Mouse (Mus musculus) forebrain, embryonic 12.5 days (tissue): ENCODE measurements around the gene Rsph1. TPM values are rescaled to one million over a fixed set of nuclear protein-coding genes. Genes with fewer than 3 reads are reported as not detected.

ENCODE experiments used
- ATAC-seq: fragments of 200-750 bp; cut with Nextera tagmentation; 2 replicates; pipeline ENCODE4 v1.8.0; 2017; ENCODE audit warnings: moderate TSS enrichment; ENCODE audit not compliant: low FRiP score
- H3K27ac ChIP-seq: fragments of 300-500 bp; sonication (generic); 2 replicates; pipeline ENCODE4 v1.5.1; 2016; ENCODE audit warnings: mild to moderate bottlenecking
- H3K27me3 ChIP-seq: fragments of 300-500 bp; sonication (generic); 2 replicates; pipeline ENCODE4 v1.6.1; 2016; ENCODE audit warnings: mild to moderate bottlenecking
- H3K36me3 ChIP-seq: fragments of 300-500 bp; sonication (generic); replicated peaks from 2 replicates; pipeline ENCODE4 v1.6.1; 2016; ENCODE audit warnings: mild to moderate bottlenecking
- H3K4me1 ChIP-seq: fragments of 300-500 bp; sonication (generic); 2 replicates; pipeline ENCODE4 v1.6.1; 2016
- H3K4me2 ChIP-seq: fragments of 300-500 bp; sonication (generic); 2 replicates; pipeline ENCODE4 v1.6.1; 2016; ENCODE audit warnings: mild to moderate bottlenecking, moderate library complexity
- H3K4me3 ChIP-seq: fragments of 300-500 bp; sonication (generic); replicated peaks from 2 replicates; pipeline ENCODE4 v1.5.1; 2016; ENCODE audit warnings: mild to moderate bottlenecking
- H3K9ac ChIP-seq: fragments of 300-500 bp; sonication (generic); 2 replicates; pipeline ENCODE4 v1.6.1; 2016; ENCODE audit warnings: mild to moderate bottlenecking
- H3K9me3 ChIP-seq: fragments of 300-500 bp; sonication (generic); 2 replicates; pipeline ENCODE4 v1.6.1; 2016
- WGBS: fragments of 180-500 bp; shearing (Covaris S2); methylation state at CpG from one replicate; pipeline ENCODE4 v1.1.7; 2016; 5-methylcytosine and 5-hydroxymethylcytosine counted together
- polyA plus RNA-seq: library from polyadenylated mRNA; unstranded; fragments of >200 nt; fragmentation: Nextera tagmentation; extraction: Ambion mirVana; gene quantifications from 2 replicates; pipeline ENCODE4 v1.2.1, GENCODE M21; 2016

Rsph1 gene
- polyA plus RNA-seq, 1 experiment from 2014 or later = 3.8 TPM

DNA sequence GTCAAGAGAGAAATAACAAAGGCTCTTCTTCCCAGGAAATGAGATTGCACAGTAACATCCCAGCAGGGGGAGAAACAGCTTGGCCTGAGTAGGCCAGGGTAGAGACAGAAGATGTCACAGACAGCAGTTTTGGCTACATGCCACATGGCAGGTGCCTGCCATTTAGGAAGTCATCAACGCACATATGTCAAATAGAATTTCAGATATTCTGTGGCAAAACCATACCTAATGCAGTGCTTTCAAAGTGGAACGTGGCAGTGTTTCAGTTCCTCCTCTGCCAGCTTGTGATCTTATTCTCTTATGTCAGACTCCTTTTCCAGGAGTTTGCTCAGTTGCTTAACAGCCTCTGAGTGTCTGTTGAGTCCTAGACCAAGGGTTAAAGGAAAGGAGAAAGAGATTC, 8.7 kb upstream of the Rsph1 start:
- WGBS = 83% methylated on average over 2 of the region's 2 CpGs
- no peak overlapping the region for H3K27ac ChIP-seq

DNA sequence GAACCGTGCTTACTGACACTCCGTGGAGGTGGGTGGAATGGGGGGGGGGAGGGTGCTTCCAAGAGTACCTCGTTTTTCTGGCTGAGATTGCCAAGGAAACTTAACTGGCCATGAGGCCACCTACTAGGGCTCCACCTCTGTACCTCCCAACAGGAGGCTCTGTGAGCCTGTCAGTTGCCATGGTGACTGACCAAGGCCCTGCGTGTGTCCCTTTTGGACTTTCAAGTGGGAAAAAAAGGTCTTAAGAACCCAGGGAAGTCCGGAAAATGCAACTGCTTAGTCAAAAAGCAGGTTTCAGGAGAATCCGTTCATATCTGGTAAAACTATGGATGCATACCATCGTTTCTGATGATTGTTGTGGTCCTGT, 5.5 kb upstream of the Rsph1 start:
- Histone ChIP-seq H3K36me3 (no peaks in the 10 kb centered on the region), H3K27me3 (no peaks in the 10 kb centered on the region; the same call in 1 of the 2 replicates), H3K27ac (0 out of 2 replicates have a peak overlapping the region, but pooled peaks have one; percentile 25), H3K4me3 (no peak overlapping the region), H3K9ac (no peak overlapping the region), H3K4me2 (peak overlapping the region; percentile 21; the same call in 1 of the 2 replicates), H3K9me3 (no peaks in the 10 kb centered on the region), H3K4me1 (peaks cover 15% of the 10 kb centered on the region)
- 6% methylated on average over 7 of the region's 7 CpGs for WGBS
- ATAC-seq = no peak

More for the DNA sequence above, 8.7 kb upstream of the Rsph1 start:
- Histone ChIP-seq H3K4me3 (no peak overlapping the region), H3K4me1 (peaks cover 16% of the 10 kb centered on the region), H3K36me3 (no peaks in the 10 kb centered on the region), H3K27me3 (no peaks in the 10 kb centered on the region; the same call in 1 of the 2 replicates), H3K4me2 (no peak overlapping the region), H3K9me3 (no peaks in the 10 kb centered on the region), H3K9ac (no peak overlapping the region)
- no peak for ATAC-seq

DNA sequence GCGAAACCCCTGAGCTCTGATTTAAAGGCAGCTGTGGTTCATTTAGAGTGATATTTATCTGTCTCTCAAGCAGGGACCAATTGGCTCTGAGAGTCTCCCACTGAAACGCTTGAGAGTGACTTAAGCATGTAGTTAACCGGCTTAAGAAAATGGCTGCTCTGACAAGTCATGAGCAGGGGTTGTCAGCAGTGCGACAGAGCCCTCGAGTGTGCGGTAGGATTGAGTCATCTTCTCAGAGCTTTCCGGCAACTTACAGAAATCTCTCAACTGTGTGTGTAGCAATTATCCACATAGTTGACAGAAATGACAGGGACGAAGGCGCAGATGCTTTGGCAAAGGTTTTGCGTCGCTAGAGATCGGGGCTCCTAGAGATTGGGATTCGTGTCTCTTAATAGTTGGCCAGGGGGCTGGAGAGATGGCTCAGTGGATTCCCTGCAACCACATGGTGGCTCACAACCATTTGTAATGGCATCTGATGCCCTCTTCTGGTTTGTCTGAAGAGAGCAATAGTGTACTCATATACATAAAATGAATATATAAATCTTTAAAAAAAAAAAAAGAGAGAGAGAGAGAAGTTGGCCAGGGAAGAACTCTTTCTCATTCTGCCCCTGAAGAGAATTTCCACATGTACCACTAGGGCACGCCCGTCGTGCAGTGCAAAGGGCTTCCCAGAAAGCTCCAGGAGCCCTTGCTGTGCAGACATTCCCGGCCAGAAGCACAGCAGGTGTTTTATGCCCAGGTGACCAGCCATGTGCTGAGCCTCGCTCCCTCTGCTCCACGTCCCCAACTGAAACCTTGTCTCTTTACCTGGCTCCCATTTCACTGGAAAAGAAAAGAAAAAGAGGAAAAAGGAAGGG, 4.9 kb upstream of the Rsph1 start:
- H3K4me3 ChIP-seq = no peak overlapping the region
- H3K36me3 ChIP-seq = no peaks in the 10 kb centered on the region
- H3K27ac ChIP-seq = 0 out of 2 replicates have a peak overlapping the region, but pooled peaks have one; percentile 25
- H3K9me3 ChIP-seq = no peaks in the 10 kb centered on the region
- peaks cover 21% of the 10 kb centered on the region for H3K4me1 ChIP-seq
- 40% methylated on average over 19 of the region's 19 CpGs for whole genome bisulfite sequencing
- no peak for ATAC-seq
- peak overlapping the region; percentile 21; the same call in 1 of the 2 replicates for H3K4me2 ChIP-seq
- H3K27me3 ChIP-seq = no peaks in the 10 kb centered on the region; the same call in 1 of the 2 replicates
- no peak overlapping the region for H3K9ac ChIP-seq

DNA sequence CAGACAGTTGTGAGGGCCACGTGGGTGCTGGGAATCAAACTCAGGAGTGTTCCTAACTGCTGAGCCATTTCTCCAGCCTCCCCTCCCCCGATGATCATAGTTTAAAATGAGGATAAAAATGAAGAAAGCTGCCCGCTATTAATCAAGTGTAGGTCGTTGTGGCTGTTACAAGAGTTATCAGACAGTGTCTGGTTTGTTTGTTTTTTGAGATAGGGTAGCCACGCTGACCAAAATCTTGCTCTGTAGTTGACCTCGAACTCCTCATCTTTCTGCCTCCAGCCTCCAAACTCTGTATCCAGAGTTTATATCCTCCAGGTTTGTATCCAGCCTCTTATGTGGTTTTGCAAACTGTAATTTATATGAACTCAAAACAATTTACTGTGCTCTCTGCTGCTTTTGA, 3.1 kb upstream of the Rsph1 start:
- no peak overlapping the region for H3K4me3 ChIP-seq

DNA sequence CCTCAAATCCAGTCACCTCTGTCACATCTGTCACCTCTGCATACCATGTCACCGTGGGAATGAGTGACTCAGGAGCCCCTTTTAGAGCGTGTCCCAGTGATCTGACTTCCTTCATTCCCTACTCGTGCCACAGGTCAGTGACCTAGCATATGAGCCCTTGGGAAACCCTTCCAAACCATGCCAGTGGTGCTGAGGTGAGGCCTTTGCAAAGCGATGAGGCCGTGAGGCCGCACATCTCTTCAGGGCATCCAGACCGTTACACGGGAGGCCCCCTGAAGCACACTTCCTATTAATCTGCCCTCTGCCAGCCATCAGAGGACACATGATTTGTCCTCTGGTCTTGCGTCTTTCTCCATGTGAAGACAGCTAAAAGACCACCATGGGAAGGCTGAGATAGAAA, 2.4 kb upstream of the Rsph1 start:
- Histone ChIP-seq H3K27ac (no peak overlapping the region), H3K4me1 (peaks cover 31% of the 10 kb centered on the region), H3K4me3 (no peak overlapping the region), H3K9ac (no peak overlapping the region), H3K27me3 (peaks cover 8% of the 10 kb centered on the region; the same call in 1 of the 2 replicates), H3K4me2 (no peak overlapping the region), H3K36me3 (no peaks in the 10 kb centered on the region), H3K9me3 (no peaks in the 10 kb centered on the region)
- no peak for ATAC-seq
- WGBS = 87% methylated on average over 9 of the region's 9 CpGs

More for the DNA sequence above, 3.1 kb upstream of the Rsph1 start:
- Histone ChIP-seq H3K9me3 (no peaks in the 10 kb centered on the region), H3K4me1 (peaks cover 31% of the 10 kb centered on the region), H3K4me2 (no peak overlapping the region), H3K27me3 (peaks cover 8% of the 10 kb centered on the region; the same call in 1 of the 2 replicates), H3K36me3 (no peaks in the 10 kb centered on the region), H3K9ac (no peak overlapping the region), H3K27ac (no peak overlapping the region)
- no peak for ATAC-seq
- WGBS = 83% methylated on average over 6 of the region's 6 CpGs

DNA sequence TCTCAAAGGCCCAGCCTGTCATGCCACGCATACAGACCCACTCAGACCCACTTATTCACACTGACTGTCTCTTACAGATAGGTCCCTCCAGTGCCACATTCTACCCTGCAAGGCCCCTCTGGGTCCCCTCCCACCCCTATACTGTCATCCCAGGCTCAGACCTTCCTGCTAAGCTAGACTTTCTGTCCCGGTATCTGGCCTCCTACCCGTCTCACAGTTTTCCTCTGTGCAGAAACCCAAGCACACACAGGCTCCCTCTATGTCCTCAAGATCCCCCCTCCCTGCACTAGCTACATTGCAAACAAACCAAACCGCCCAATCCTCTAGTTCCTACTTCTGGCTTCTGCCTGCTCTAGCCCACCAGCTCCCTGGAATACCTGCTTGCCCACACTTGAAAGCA, 748 bp upstream of the Rsph1 start:
- Histone ChIP-seq H3K9ac (no peak overlapping the region), H3K27me3 (peaks cover 8% of the 10 kb centered on the region; the same call in 1 of the 2 replicates), H3K27ac (no peak overlapping the region), H3K4me3 (no peak overlapping the region), H3K9me3 (no peaks in the 10 kb centered on the region), H3K4me1 (peaks cover 28% of the 10 kb centered on the region), H3K4me2 (no peak overlapping the region), H3K36me3 (no peaks in the 10 kb centered on the region)
- ATAC-seq = peak; percentile 17; the same call in 1 of the 2 replicates
- WGBS = 75% methylated on average over 4 of the region's 4 CpGs

DNA sequence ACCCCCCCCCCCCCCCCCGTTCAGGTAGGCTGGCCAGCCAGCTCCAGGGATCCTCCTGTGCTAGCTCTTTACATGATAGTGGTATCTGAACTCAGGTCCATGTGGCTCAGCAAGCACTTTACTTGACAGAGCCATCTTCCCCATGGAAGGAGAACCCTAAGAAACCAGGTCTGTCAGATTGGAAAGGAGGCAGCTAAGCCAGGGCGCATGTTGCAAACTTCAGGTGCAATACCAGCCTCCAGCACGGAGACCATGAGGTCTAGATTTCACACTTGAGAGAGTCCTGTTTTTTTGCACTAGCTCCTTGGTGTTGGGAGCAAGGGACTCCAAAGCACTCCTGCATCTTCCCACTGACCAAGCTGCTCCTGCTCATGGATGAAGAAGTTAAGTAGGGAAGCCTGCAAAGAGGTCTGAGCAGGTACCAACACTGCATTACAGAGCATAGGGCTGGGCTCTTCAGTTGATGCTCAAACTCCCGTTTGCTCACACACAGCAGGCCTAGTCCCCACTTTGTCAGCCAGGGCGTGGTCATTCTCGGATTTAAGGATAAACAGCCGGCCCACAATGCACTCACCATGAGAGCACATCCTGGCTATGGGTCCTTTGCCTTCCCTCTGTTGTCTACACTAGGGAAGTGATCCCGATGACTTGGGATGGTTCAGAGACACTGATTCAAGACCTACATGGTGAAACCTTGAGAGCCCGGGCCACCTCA, 819 bp downstream of the Rsph1 start:
- Histone ChIP-seq H3K4me3 (peak overlapping the region; percentile 50), H3K4me2 (peak overlapping the region; percentile 84), H3K9me3 (no peaks in the 10 kb centered on the region), H3K9ac (peak overlapping the region; percentile 53; the same call in 1 of the 2 replicates), H3K4me1 (peaks cover 18% of the 10 kb centered on the region), H3K27me3 (peaks cover 8% of the 10 kb centered on the region; the same call in 1 of the 2 replicates), H3K36me3 (no peaks in the 10 kb centered on the region), H3K27ac (no peak overlapping the region)
- ATAC-seq = no peak
- 24% methylated on average over 9 of the region's 9 CpGs for WGBS

DNA sequence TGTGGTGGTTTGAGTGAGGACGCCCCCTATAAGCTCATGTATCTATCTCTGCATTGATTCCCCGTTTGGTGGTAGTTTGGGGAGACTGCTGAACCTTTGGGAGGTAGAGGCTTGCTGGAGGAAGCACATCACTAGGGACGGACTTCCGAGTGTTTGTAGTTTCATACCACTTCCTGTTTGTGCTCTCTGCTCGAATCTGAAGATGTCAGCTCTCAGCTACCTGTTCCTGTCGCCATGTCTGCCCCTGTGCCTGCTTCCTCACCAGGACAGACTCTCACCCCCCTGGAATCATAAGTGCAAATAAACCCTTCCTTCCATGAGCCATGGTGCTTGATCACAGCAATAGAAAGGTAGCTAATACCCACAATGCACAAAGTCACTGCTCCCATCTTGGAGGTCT, 2.0 kb downstream of the Rsph1 start:
- no peak for ATAC-seq
- H3K27me3 ChIP-seq = peaks cover 8% of the 10 kb centered on the region; the same call in 1 of the 2 replicates
- WGBS = 77% methylated on average over 6 of the region's 6 CpGs
- no peaks in the 10 kb centered on the region for H3K9me3 ChIP-seq
- H3K36me3 ChIP-seq = no peaks in the 10 kb centered on the region
- H3K4me3 ChIP-seq = no peak overlapping the region
- H3K4me1 ChIP-seq = peaks cover 18% of the 10 kb centered on the region
- H3K4me2 ChIP-seq = no peak overlapping the region
- H3K27ac ChIP-seq = no peak overlapping the region
- H3K9ac ChIP-seq = no peak overlapping the region

DNA sequence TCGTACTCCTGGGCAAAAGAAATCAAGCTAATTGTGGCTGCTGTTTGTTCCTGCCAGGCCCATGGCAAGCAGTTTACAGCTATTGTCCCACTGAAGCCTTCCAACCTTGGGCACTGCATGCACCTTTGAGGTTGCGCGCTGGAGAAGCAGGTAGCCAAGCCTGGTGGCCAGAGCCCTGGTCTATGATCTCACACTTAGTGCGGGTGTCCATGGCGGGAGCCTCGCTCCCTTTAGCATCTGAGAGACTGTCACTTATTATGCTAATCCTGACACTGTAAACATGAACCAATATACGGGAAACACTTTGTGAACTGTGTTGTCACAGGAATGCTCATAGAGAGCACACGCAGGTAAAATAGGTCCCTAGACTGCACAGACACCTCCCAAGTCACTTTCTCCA, 3.6 kb downstream of the Rsph1 start:
- Histone ChIP-seq H3K4me1 (peaks cover 18% of the 10 kb centered on the region), H3K9ac (no peak overlapping the region), H3K27me3 (peaks cover 8% of the 10 kb centered on the region; the same call in 1 of the 2 replicates), H3K4me3 (no peak overlapping the region), H3K27ac (no peak overlapping the region), H3K36me3 (no peaks in the 10 kb centered on the region), H3K9me3 (no peaks in the 10 kb centered on the region), H3K4me2 (no peak overlapping the region)
- ATAC-seq = no peak
- 87% methylated on average over 8 of the region's 8 CpGs for WGBS

DNA sequence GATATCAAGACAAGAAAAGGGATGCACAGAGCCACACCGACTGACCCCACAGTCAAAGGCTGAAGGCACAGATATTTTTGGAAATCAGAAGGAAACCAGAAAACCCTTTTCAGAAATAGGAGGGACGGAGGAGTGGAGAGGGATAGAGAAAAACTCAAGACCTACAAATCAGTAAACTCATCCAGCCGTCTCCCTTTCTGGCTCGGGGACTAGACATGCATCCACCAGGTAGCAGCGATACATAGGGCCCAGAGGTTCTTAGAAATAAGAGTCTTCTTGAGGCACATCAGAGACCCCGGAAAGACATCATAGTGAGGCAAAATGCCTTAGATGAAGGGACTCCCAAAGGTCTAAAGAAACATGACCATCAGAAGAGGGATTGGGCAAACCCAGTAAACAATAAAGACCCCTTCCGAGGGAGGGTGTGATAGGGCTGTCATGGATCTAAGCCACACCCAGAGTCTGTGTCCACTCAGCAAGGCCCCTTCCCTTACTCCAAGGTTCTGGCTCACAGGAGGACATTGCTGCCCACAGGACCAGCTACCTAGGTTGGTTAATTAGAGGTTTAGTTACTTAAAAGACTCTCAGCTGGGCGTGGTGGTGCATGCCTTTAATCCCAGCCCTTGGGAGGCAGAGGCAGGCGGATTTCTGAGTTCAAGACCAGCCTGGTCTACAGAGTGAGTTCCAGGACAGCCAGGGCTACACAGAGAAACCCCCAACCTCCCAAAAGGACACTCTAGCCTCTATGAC, 4.6 kb downstream of the Rsph1 start:
- no peak for ATAC-seq
- Histone ChIP-seq H3K4me1 (peaks cover 15% of the 10 kb centered on the region), H3K4me2 (no peak overlapping the region), H3K9me3 (no peaks in the 10 kb centered on the region), H3K9ac (no peak overlapping the region), H3K36me3 (no peaks in the 10 kb centered on the region), H3K27me3 (0 out of 2 replicates have a peak, but pooled peaks cover 8% of the 10 kb centered on the region), H3K4me3 (no peak overlapping the region), H3K27ac (no peak overlapping the region)
- WGBS = 90% methylated on average over 9 of the region's 9 CpGs

DNA sequence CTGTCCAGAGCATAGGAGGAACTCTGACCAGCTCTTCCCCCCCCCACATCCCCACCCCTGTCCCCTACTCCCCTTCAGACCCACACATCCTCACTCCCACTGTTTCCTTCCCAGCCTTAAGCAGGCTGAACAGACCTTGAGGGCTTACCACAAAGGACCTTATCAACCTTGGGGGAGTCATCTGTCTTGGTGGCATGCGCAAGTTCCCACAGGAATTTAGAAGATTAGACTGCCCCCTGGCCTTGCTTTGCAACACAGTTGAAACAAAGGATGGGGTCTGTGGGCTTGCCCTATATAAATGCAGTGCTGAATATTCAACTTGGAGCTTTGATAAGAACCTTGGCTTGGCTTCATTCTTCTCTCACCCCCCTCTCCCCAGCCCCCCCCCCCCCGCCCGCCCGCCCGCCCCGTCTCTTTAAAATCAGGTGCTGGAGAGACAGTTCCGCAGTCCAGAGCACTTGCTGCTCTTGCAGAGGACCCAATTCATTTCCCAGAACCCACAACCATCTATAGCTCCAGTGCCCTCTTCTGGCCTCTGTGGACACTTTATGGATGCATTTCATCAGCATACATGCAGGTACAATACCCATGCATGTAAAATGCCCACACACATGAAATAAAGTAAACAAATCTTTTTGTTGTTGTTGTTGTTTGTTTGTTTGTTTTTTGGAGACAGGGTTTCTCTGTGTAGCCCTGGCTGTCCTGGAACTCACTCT, 5.9 kb downstream of the Rsph1 start:
- no peak for ATAC-seq
- 54% methylated on average over 6 of the region's 7 CpGs for WGBS
- Histone ChIP-seq H3K27me3 (0 out of 2 replicates have a peak, but pooled peaks cover 3% of the 10 kb centered on the region), H3K9ac (no peak overlapping the region), H3K27ac (no peak overlapping the region), H3K4me3 (no peak overlapping the region), H3K4me1 (peaks cover 3% of the 10 kb centered on the region; the same call in 1 of the 2 replicates), H3K9me3 (no peaks in the 10 kb centered on the region), H3K4me2 (no peak overlapping the region), H3K36me3 (no peaks in the 10 kb centered on the region)
